8 mouse cellular contexts compared by ENCODE assay signal in genomic region chr3:95230495-95231297, GRCm38 (mm10). TPM values are rescaled to one million over a fixed set of nuclear protein-coding genes. Genes with fewer than 3 reads are reported as not detected.
DNase-seq lines count a peak whose midpoint lies in the region; ATAC-seq and TF ChIP-seq lines count a peak whose summit lies in the region.

No protein-coding gene starts in this region.

- 21% methylated on average over 8 of the region's 8 CpGs for WGBS in cerebellum, adult 2 months
- 39% methylated on average over 8 of the region's 8 CpGs for WGBS in embryonic facial prominence, embryonic 12.5 days
- WGBS in hindbrain, embryonic 15.5 days, result 30% methylated on average over 8 of the region's 8 CpGs
- WGBS in liver, embryonic 13.5 days (ENCODE audit: insufficient replicate concordance), result 19% methylated on average over 8 of the region's 8 CpGs

- H3K4me1 ChIP-seq in cerebellum, adult 2 months (ENCODE audit: control insufficient read depth, insufficient read depth, low read length), result peaks cover 19% of the 10 kb centered on the region
- peaks cover 39% of the 10 kb centered on the region for H3K4me1 ChIP-seq in embryonic facial prominence, embryonic 12.5 days
- peaks cover 42% of the 10 kb centered on the region for H3K4me1 ChIP-seq in hindbrain, embryonic 15.5 days (replicated peaks)
- H3K4me1 ChIP-seq in liver, embryonic 13.5 days (replicated peaks), result peaks cover 54% of the 10 kb centered on the region

- H3K4me3 ChIP-seq in cerebellum, adult 2 months (replicated peaks; ENCODE audit: insufficient read depth, low read depth, low read length), result peak overlapping the region; percentile 72
- peak overlapping the region; percentile 80 for H3K4me3 ChIP-seq in embryonic facial prominence, embryonic 12.5 days
- peak overlapping the region; percentile 78 for H3K4me3 ChIP-seq in hindbrain, embryonic 15.5 days
- peak overlapping the region; percentile 85 for H3K4me3 ChIP-seq in liver, embryonic 13.5 days (replicated peaks)

- no peak for ATAC-seq in embryonic facial prominence, embryonic 12.5 days (ENCODE audit: insufficient number of reproducible peaks, insufficient read depth, low FRiP score, low TSS enrichment)
- 0 out of 2 replicates have a peak, but pooled peaks have one; percentile 2 for ATAC-seq in hindbrain, embryonic 15.5 days (ENCODE audit: low FRiP score, low read depth)
- peak; percentile 44 for ATAC-seq in liver, embryonic 13.5 days (ENCODE audit: low read depth)

- no peaks in the 10 kb centered on the region for H3K9me3 ChIP-seq in embryonic facial prominence, embryonic 12.5 days
- no peaks in the 10 kb centered on the region for H3K9me3 ChIP-seq in hindbrain, embryonic 15.5 days
- H3K9me3 ChIP-seq in liver, embryonic 13.5 days (replicated peaks), result no peaks in the 10 kb centered on the region

- peaks cover 42% of the 10 kb centered on the region for H3K36me3 ChIP-seq in embryonic facial prominence, embryonic 12.5 days
- H3K36me3 ChIP-seq in hindbrain, embryonic 15.5 days, result peaks cover 41% of the 10 kb centered on the region
- H3K36me3 ChIP-seq in liver, embryonic 13.5 days, result peaks cover 46% of the 10 kb centered on the region

- no peaks in the 10 kb centered on the region for H3K27me3 ChIP-seq in cerebellum, adult 2 months (ENCODE audit: control insufficient read depth, insufficient read depth, low read length)
- no peaks in the 10 kb centered on the region for H3K27me3 ChIP-seq in embryonic facial prominence, embryonic 12.5 days
- H3K27me3 ChIP-seq in hindbrain, embryonic 15.5 days, result no peaks in the 10 kb centered on the region
- no peaks in the 10 kb centered on the region for H3K27me3 ChIP-seq in liver, embryonic 13.5 days

- no peak for TF ChIP-seq CTCF in cerebellum, adult 2 months (IDR thresholded peaks at IDR 0.05; ENCODE audit: borderline replicate concordance, insufficient read depth, low read depth, low read length)

- no peak for DNase-seq in cerebellum, adult 2 months
- DNase-seq in cerebellum, postnatal 4 days (ENCODE audit: low spot score in 2 of 2), result no peak
- DNase-seq in liver, embryonic 13.5 days, result peak; percentile 39
- peak; percentile 33 to 44 for DNase-seq in spleen, adult 18-20 months
- no peak for DNase-seq in layer of hippocampus, adult 9-11 months
- DNase-seq in gastrocnemius, postnatal 4 days (ENCODE audit: low spot score in 2 of 2), result no peak

- H3K27ac ChIP-seq in cerebellum, adult 2 months (ENCODE audit: insufficient read depth, low read length), result peak overlapping the region; percentile 49
- H3K27ac ChIP-seq in embryonic facial prominence, embryonic 12.5 days, result peak overlapping the region; percentile 95
- H3K27ac ChIP-seq in hindbrain, embryonic 15.5 days (replicated peaks), result peak overlapping the region; percentile 99
- peak overlapping the region; percentile 93 for H3K27ac ChIP-seq in liver, embryonic 13.5 days

- peak overlapping the region; percentile 92 for H3K9ac ChIP-seq in embryonic facial prominence, embryonic 12.5 days
- peak overlapping the region; percentile 89 for H3K9ac ChIP-seq in hindbrain, embryonic 15.5 days
- H3K9ac ChIP-seq in liver, embryonic 13.5 days, result peak overlapping the region; percentile 96

- peak overlapping the region; percentile 79 for H3K4me2 ChIP-seq in embryonic facial prominence, embryonic 12.5 days (replicated peaks)
- H3K4me2 ChIP-seq in hindbrain, embryonic 15.5 days, result peak overlapping the region; percentile 77
- peak overlapping the region; percentile 97 for H3K4me2 ChIP-seq in liver, embryonic 13.5 days

- TF ChIP-seq POLR2A in cerebellum, adult 2 months (IDR thresholded peaks at IDR 0.05; ENCODE audit: borderline replicate concordance, insufficient read depth, low read length), result no peak

RNA-seq across cellular contexts. Expression of gene Mllt11, which starts 1.3 kb away (rescaled TPM):
- polyA plus RNA-seq in cerebellum, adult 2 months (2012; rRNA removed), result 339 and 352 TPM in 2 replicates
- 24.9 and 32.9 TPM in 2 replicates for polyA plus RNA-seq in embryonic facial prominence, embryonic 12.5 days (2016; fragmentation: Nextera tagmentation; extraction: Ambion mirVana)
- 323 and 341 TPM in 2 replicates for polyA plus RNA-seq in hindbrain, embryonic 15.5 days (2015; fragmentation: Nextera tagmentation; extraction: Ambion mirVana)
- 2.8 and 3.5 TPM in 2 replicates for polyA plus RNA-seq in liver, embryonic 13.5 days (2015; fragmentation: Nextera tagmentation; extraction: Ambion mirVana)
- total RNA-seq in gastrocnemius, postnatal 4 days (2021), result 10 to 100 TPM; 30.9 to 34.4 TPM

RNA-seq across cellular contexts. Expression of gene Cdc42se1, which starts 2.2 kb away (rescaled TPM):
- 74.0 and 75.0 TPM in 2 replicates for polyA plus RNA-seq in cerebellum, adult 2 months (2012; rRNA removed)
- 82.3 and 86.8 TPM in 2 replicates for polyA plus RNA-seq in embryonic facial prominence, embryonic 12.5 days (2016; fragmentation: Nextera tagmentation; extraction: Ambion mirVana)
- polyA plus RNA-seq in hindbrain, embryonic 15.5 days (2015; fragmentation: Nextera tagmentation; extraction: Ambion mirVana), result 57.1 and 59.3 TPM in 2 replicates
- 43.9 and 50.1 TPM in 2 replicates for polyA plus RNA-seq in liver, embryonic 13.5 days (2015; fragmentation: Nextera tagmentation; extraction: Ambion mirVana)
- total RNA-seq in gastrocnemius, postnatal 4 days (2021), result 10 to 100 TPM; 48.1 to 49.2 TPM

RNA-seq across cellular contexts. Expression of gene Gm128, which starts 10.7 kb away (rescaled TPM):
- 0.75 and 0.90 TPM in 2 replicates for polyA plus RNA-seq in cerebellum, adult 2 months (2012; rRNA removed)
- polyA plus RNA-seq in embryonic facial prominence, embryonic 12.5 days (2016; fragmentation: Nextera tagmentation; extraction: Ambion mirVana), result 0.49 and 0.70 TPM in 2 replicates
- polyA plus RNA-seq in hindbrain, embryonic 15.5 days (2015; fragmentation: Nextera tagmentation; extraction: Ambion mirVana), result 0.13 and 0.19 TPM in 2 replicates
- 0.16 and 0.21 TPM in 2 replicates for polyA plus RNA-seq in liver, embryonic 13.5 days (2015; fragmentation: Nextera tagmentation; extraction: Ambion mirVana)
- under 1 TPM in 1 of 2 experiments, not detected in 1; 0.18 TPM for total RNA-seq in gastrocnemius, postnatal 4 days (2021)

RNA-seq across cellular contexts. Expression of gene Gabpb2, which starts 13.0 kb away (rescaled TPM):
- polyA plus RNA-seq in cerebellum, adult 2 months (2012; rRNA removed), result 30.6 and 34.0 TPM in 2 replicates
- polyA plus RNA-seq in embryonic facial prominence, embryonic 12.5 days (2016; fragmentation: Nextera tagmentation; extraction: Ambion mirVana), result 14.7 and 15.3 TPM in 2 replicates
- 3.4 and 3.6 TPM in 2 replicates for polyA plus RNA-seq in hindbrain, embryonic 15.5 days (2015; fragmentation: Nextera tagmentation; extraction: Ambion mirVana)
- 6.9 and 7.7 TPM in 2 replicates for polyA plus RNA-seq in liver, embryonic 13.5 days (2015; fragmentation: Nextera tagmentation; extraction: Ambion mirVana)
- 10 to 100 TPM; 18.0 to 18.8 TPM for total RNA-seq in gastrocnemius, postnatal 4 days (2021)

RNA-seq across cellular contexts. Expression of gene Bnipl, which starts 20.3 kb away (rescaled TPM):
- polyA plus RNA-seq in cerebellum, adult 2 months (2012; rRNA removed), result 1.8 and 1.9 TPM in 2 replicates
- 1.8 and 2.5 TPM in 2 replicates for polyA plus RNA-seq in embryonic facial prominence, embryonic 12.5 days (2016; fragmentation: Nextera tagmentation; extraction: Ambion mirVana)
- 0.29 TPM in 1 of 2 replicates, not detected in the other for polyA plus RNA-seq in hindbrain, embryonic 15.5 days (2015; fragmentation: Nextera tagmentation; extraction: Ambion mirVana)
- not detected in 2 replicates for polyA plus RNA-seq in liver, embryonic 13.5 days (2015; fragmentation: Nextera tagmentation; extraction: Ambion mirVana)
- under 1 TPM; 0.16 to 0.29 TPM for total RNA-seq in gastrocnemius, postnatal 4 days (2021)

Comparison
In these comparisons a context has a peak if more than half of its experiments do, and no peak if none do; other contexts are left out.
1. DNase-seq: peak in liver, embryonic 13.5 days (single experiment) and spleen, adult 18-20 months (2 of 2); none in cerebellum, adult 2 months (0 of 2), cerebellum, postnatal 4 days (0 of 2), layer of hippocampus, adult 9-11 months (single experiment) and gastrocnemius, postnatal 4 days (0 of 2).
2. H3K27ac ChIP-seq: peak in every context shown above with its lines; median percentile 99 in hindbrain, embryonic 15.5 days; 95 in embryonic facial prominence, embryonic 12.5 days; 93 in liver, embryonic 13.5 days; 49 in cerebellum, adult 2 months.
3. Peak in every context shown above with its lines, with median percentiles within 50 percentile points of each other: H3K4me3 ChIP-seq, H3K4me2 ChIP-seq and H3K9ac ChIP-seq.